7 mouse cellular contexts compared by ENCODE assay signal in the genomic region with DNA sequence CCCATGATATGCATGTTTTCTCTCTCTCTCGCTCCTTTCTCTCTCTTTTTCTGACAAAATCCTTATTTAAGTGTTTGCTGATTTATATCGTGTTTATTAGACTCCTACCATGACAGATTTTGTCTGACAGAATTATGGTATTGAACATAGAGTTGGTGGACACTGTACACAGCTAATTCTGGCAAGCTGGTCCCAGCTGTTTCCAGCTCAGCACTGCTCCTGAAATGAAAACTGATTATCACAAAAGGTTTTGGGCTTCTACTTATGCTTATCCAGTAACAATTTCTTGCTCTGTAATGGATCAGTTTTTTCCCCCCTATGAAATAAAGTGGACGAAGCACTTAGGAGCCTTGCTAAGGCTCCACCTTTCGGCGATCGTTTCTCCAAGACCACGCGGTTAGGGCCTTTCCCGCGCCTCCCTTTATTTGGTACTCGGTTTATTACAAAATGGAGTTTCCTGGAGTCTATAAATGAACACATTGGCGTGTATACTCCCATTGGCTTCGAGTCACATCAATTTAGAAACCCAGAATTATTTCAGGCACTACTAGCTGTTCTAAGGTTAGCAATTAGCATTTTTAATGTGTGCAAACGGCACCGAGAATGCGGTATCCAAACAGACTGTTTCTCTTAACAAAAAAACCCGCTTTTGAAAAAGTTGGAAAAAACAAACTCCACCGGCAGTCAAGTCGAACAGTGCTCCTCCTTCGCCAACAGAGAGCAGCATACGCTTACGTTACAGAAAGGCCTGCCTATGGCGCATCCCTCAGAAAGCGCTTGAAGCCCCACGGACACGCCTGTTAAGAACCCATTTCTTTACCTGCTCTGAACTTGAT.
A peak's percentile ranks its signal among the peaks of the same experiment; 100 is the strongest.
DNase-seq lines count a peak whose midpoint lies in the region; ATAC-seq and TF ChIP-seq lines count a peak whose summit lies in the region.

No protein-coding gene starts in this region.

- intact Hi-C loops in left cerebral cortex, postnatal 25 days (cut with DNase I) = loop anchor here (10.0 kb wide), 2 partner anchors 1821 to 1991 kb away; no protein-coding TSS in a partner anchor

- no peaks in the 10 kb centered on the region for H3K9me3 ChIP-seq in ES-E14 (ENCODE audit: control insufficient read depth, insufficient read depth, low read depth, low read length)
- no peaks in the 10 kb centered on the region for H3K9me3 ChIP-seq in forebrain, embryonic 14.5 days (replicated peaks; ENCODE audit: control insufficient read depth, low read length)
- H3K9me3 ChIP-seq in hindbrain, embryonic 15.5 days = no peaks in the 10 kb centered on the region
- H3K9me3 ChIP-seq in midbrain, embryonic 13.5 days = no peaks in the 10 kb centered on the region
- no peaks in the 10 kb centered on the region for H3K9me3 ChIP-seq in stomach, embryonic 14.5 days (ENCODE audit: control insufficient read depth, low read depth, low read length)

- H3K27me3 ChIP-seq in forebrain, embryonic 14.5 days (replicated peaks; ENCODE audit: control insufficient read depth, insufficient read depth, low read length) = no peaks in the 10 kb centered on the region
- H3K27me3 ChIP-seq in hindbrain, embryonic 15.5 days = no peaks in the 10 kb centered on the region
- no peaks in the 10 kb centered on the region for H3K27me3 ChIP-seq in midbrain, embryonic 13.5 days
- no peaks in the 10 kb centered on the region for H3K27me3 ChIP-seq in stomach, embryonic 14.5 days (ENCODE audit: control insufficient read depth, insufficient read depth, low read length)

- no peak overlapping the region for H3K9ac ChIP-seq in ES-E14 (ENCODE audit: insufficient read depth, low read depth, low read length, poor library complexity, severe bottlenecking)
- no peak overlapping the region for H3K9ac ChIP-seq in forebrain, embryonic 14.5 days (ENCODE audit: low read length)
- H3K9ac ChIP-seq in hindbrain, embryonic 15.5 days = no peak overlapping the region
- H3K9ac ChIP-seq in midbrain, embryonic 13.5 days (replicated peaks) = no peak overlapping the region
- no peak overlapping the region for H3K9ac ChIP-seq in stomach, embryonic 14.5 days (replicated peaks; ENCODE audit: low read depth, low read length)

- no peak overlapping the region for H3K27ac ChIP-seq in ES-E14 (ENCODE audit: insufficient read depth, low read depth, low read length, poor library complexity, severe bottlenecking)
- no peak overlapping the region for H3K27ac ChIP-seq in forebrain, embryonic 14.5 days (ENCODE audit: low read depth, low read length)
- no peak overlapping the region for H3K27ac ChIP-seq in hindbrain, embryonic 15.5 days (replicated peaks)
- no peak overlapping the region for H3K27ac ChIP-seq in midbrain, embryonic 13.5 days
- peak overlapping the region; percentile 36; the same call in 1 of the 2 replicates for H3K27ac ChIP-seq in stomach, embryonic 14.5 days (ENCODE audit: low read length)

- peak overlapping the region; percentile 24; the same call in 1 of the 2 replicates for H3K4me2 ChIP-seq in forebrain, embryonic 14.5 days (ENCODE audit: low read length)
- H3K4me2 ChIP-seq in hindbrain, embryonic 15.5 days = peak overlapping the region; percentile 28
- H3K4me2 ChIP-seq in midbrain, embryonic 13.5 days (replicated peaks) = 0 out of 2 replicates have a peak overlapping the region, but pooled peaks have one; percentile 5
- peak overlapping the region; percentile 34 for H3K4me2 ChIP-seq in stomach, embryonic 14.5 days (replicated peaks; ENCODE audit: low read depth, low read length)

- H3K4me1 ChIP-seq in ES-E14 (ENCODE audit: control insufficient read depth in 2 of 2, insufficient read depth in 2 of 2, low read length in 2 of 2, poor library complexity in 1 of 2) = no peaks in the 10 kb centered on the region
- H3K4me1 ChIP-seq in forebrain, embryonic 14.5 days (ENCODE audit: control insufficient read depth, insufficient read depth, low read length) = no peaks in the 10 kb centered on the region
- no peaks in the 10 kb centered on the region for H3K4me1 ChIP-seq in hindbrain, embryonic 15.5 days (replicated peaks)
- H3K4me1 ChIP-seq in midbrain, embryonic 13.5 days (replicated peaks) = 0 out of 2 replicates have a peak, but pooled peaks cover 5% of the 10 kb centered on the region
- H3K4me1 ChIP-seq in stomach, embryonic 14.5 days (ENCODE audit: control insufficient read depth, insufficient read depth, low read length) = no peaks in the 10 kb centered on the region; the same call in 1 of the 2 replicates

- H3K4me3 ChIP-seq in ES-E14 (ENCODE audit: insufficient read depth in 1 of 2, low read depth in 1 of 2, low read length in 2 of 2, poor library complexity in 1 of 2, severe bottlenecking in 1 of 2) = no peak overlapping the region
- H3K4me3 ChIP-seq in forebrain, embryonic 14.5 days (ENCODE audit: low read depth, low read length) = no peak overlapping the region
- no peak overlapping the region for H3K4me3 ChIP-seq in hindbrain, embryonic 15.5 days
- H3K4me3 ChIP-seq in midbrain, embryonic 13.5 days (replicated peaks) = no peak overlapping the region
- H3K4me3 ChIP-seq in stomach, embryonic 14.5 days (ENCODE audit: low read depth, low read length) = peak overlapping the region; percentile 16; the same call in 1 of the 2 replicates

- WGBS in forebrain, embryonic 14.5 days = 34% methylated on average over 26 of the region's 26 CpGs
- 38% methylated on average over 26 of the region's 26 CpGs for WGBS in hindbrain, embryonic 15.5 days
- 36% methylated on average over 26 of the region's 26 CpGs for WGBS in midbrain, embryonic 13.5 days
- WGBS in stomach, embryonic 14.5 days = 36% methylated on average over 26 of the region's 26 CpGs

- peak; percentile 24 for DNase-seq in ES-E14 (ENCODE audit: low read depth, low spot score)
- peak; percentile 43 for DNase-seq in adrenal gland, postnatal 10 days
- DNase-seq in forebrain, embryonic 14.5 days (ENCODE audit: low spot score) = peak; percentile 92
- DNase-seq in left cerebral cortex, postnatal 25 days (ENCODE audit: low spot score in 2 of 2) = peak; percentile 60 to 61

- H3K36me3 ChIP-seq in ES-E14 (ENCODE audit: control insufficient read depth, insufficient read depth, low read length, poor library complexity, severe bottlenecking) = no peaks in the 10 kb centered on the region
- no peaks in the 10 kb centered on the region for H3K36me3 ChIP-seq in forebrain, embryonic 14.5 days (ENCODE audit: control insufficient read depth, insufficient read depth, low read length)
- H3K36me3 ChIP-seq in hindbrain, embryonic 15.5 days = no peaks in the 10 kb centered on the region
- H3K36me3 ChIP-seq in midbrain, embryonic 13.5 days = no peaks in the 10 kb centered on the region
- H3K36me3 ChIP-seq in stomach, embryonic 14.5 days (ENCODE audit: control insufficient read depth, insufficient read depth, low read length) = no peaks in the 10 kb centered on the region

- peak; percentile 94 for ATAC-seq in forebrain, embryonic 14.5 days
- peak; percentile 81; the same call in 1 of the 2 replicates for ATAC-seq in hindbrain, embryonic 15.5 days (ENCODE audit: low FRiP score, low read depth)
- ATAC-seq in midbrain, embryonic 13.5 days = peak; percentile 86
- peak; percentile 78; the same call in 1 of the 2 replicates for ATAC-seq in stomach, embryonic 14.5 days (ENCODE audit: insufficient number of reproducible peaks, insufficient read depth, low FRiP score, low read depth)

- in situ Hi-C loops in ES-E14 (cut with MboI; ENCODE audit: low sequenced_read_pairs in 2 of 2, unreplicated experiment in 2 of 2) = no loop called here

TF ChIP-seq in ES-E14, 5 proteins besides CTCF, POLR2A, EP300 and RAD21:
- TF ChIP-seq ZNF384 (IDR thresholded peaks at IDR 0.05; ENCODE audit: low read depth, low read length) = no peak
- TF ChIP-seq ZC3H11A (IDR thresholded peaks at IDR 0.05; ENCODE audit: borderline replicate concordance, low read depth, low read length) = peak; percentile 68; the same call in 1 of the 2 replicates

Comparison
In these comparisons a context has a peak if more than half of its experiments do, and no peak if none do; other contexts are left out.
1. DNase-seq: peak in every context shown above with its lines; median percentile 92 in forebrain, embryonic 14.5 days; 60 in left cerebral cortex, postnatal 25 days; 43 in adrenal gland, postnatal 10 days; 24 in ES-E14.